ENCODE assay signal across 21 mouse cellular contexts in the genomic region with DNA sequence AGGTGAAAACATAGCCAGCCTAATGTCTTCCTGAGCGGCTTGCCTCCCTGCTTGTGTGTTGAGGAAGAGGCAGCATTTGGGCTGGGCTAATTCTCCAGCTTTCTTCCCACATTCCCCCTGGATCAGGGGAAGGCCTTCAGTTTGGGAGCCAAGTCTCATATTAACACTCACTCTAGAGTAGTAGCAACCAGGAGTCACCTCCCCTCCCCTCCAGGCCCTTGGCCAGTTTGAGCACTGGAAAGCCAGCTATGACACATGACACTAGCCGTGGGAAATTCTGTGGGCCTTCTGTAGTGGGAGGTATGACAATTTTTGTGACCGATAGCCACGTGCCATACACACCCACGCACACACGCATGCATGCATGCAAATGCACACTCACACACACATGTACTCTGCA. TPM values are rescaled to one million over a fixed set of nuclear protein-coding genes. Genes with fewer than 3 reads are reported as not detected.
"Had no signal": no experiment of that assay in that cellular context is flagged by ENCODE, and none has a peak within 500 bp of the region (broad histone marks: within the 10 kb centered on the region; RNA-seq: fewer than 3 reads in every experiment).

No protein-coding gene starts in this region.

- H3K36me3 ChIP-seq: liver, embryonic 12.5 days; midbrain, embryonic 10.5 days; midbrain, embryonic 12.5 days; neural tube, embryonic 13.5 days; neural tube, embryonic 15.5 days; stomach, embryonic 15.5 days had no signal

- H3K9me3 ChIP-seq: liver, embryonic 12.5 days; midbrain, embryonic 10.5 days; midbrain, embryonic 12.5 days; neural tube, embryonic 13.5 days; neural tube, embryonic 15.5 days; stomach, embryonic 15.5 days had no signal

- H3K4me2 ChIP-seq: liver, embryonic 12.5 days; midbrain, embryonic 12.5 days; neural tube, embryonic 13.5 days; neural tube, embryonic 15.5 days; stomach, embryonic 15.5 days had no signal

- DNase-seq: midbrain, embryonic 14.5 days; retina, postnatal 1 day; right cerebral cortex, adult 18-20 months; right cerebral cortex, postnatal 25 days; right cerebral cortex, postnatal 4 days; thymus, adult 18-20 months; thymus, postnatal 14 days; thymus, postnatal 36 days had no signal

- ATAC-seq: liver, embryonic 12.5 days; midbrain, embryonic 16.5 days had no signal

- H3K27ac ChIP-seq: liver, embryonic 12.5 days; liver, embryonic 14.5 days; midbrain, embryonic 10.5 days; midbrain, embryonic 12.5 days; neural tube, embryonic 13.5 days; neural tube, embryonic 15.5 days; stomach, embryonic 15.5 days had no signal

- H3K27me3 ChIP-seq: liver, embryonic 12.5 days; midbrain, embryonic 12.5 days; neural tube, embryonic 13.5 days; neural tube, embryonic 15.5 days; stomach, embryonic 15.5 days had no signal

- H3K9ac ChIP-seq: liver, embryonic 12.5 days; liver, embryonic 14.5 days; midbrain, embryonic 12.5 days; neural tube, embryonic 13.5 days; neural tube, embryonic 15.5 days; stomach, embryonic 15.5 days had no signal

- H3K4me3 ChIP-seq: liver, embryonic 12.5 days; midbrain, embryonic 10.5 days; midbrain, embryonic 12.5 days; myocyte; neural tube, embryonic 13.5 days; neural tube, embryonic 15.5 days; stomach, embryonic 15.5 days had no signal

- H3K4me1 ChIP-seq: liver, embryonic 12.5 days; midbrain, embryonic 10.5 days; midbrain, embryonic 12.5 days; neural tube, embryonic 13.5 days; neural tube, embryonic 15.5 days; stomach, embryonic 15.5 days had no signal

RNA-seq across cellular contexts. Expression of gene Itih3, which starts 17.6 kb away (rescaled TPM):
- polyA plus RNA-seq: neural tube, embryonic 11.5 days had no signal

RNA-seq across cellular contexts. Expression of gene Itih4, which starts 19.7 kb away (rescaled TPM):
- polyA plus RNA-seq: midbrain, embryonic 10.5 days; midbrain, embryonic 12.5 days; midbrain, embryonic 14.5 days; midbrain, embryonic 16.5 days; neural tube, embryonic 11.5 days; neural tube, embryonic 13.5 days; small intestine, adult 2 months had no signal

RNA-seq across cellular contexts. Expression of gene Itih1, which starts 37.1 kb away (rescaled TPM):
- polyA plus RNA-seq: midbrain, embryonic 10.5 days; midbrain, embryonic 12.5 days; midbrain, embryonic 14.5 days; midbrain, embryonic 16.5 days; neural tube, embryonic 11.5 days; neural tube, embryonic 15.5 days; small intestine, adult 2 months; spleen, adult 2 months; thymus, postnatal 0 days had no signal
